Mouse (Mus musculus) adipose tissue, adult 10 weeks (tissue): ENCODE measurements around the gene Tor1b. TPM values are rescaled to one million over a fixed set of nuclear protein-coding genes. Genes with fewer than 3 reads are reported as not detected.

ENCODE experiments used
- polyA plus RNA-seq: library from polyadenylated mRNA; stranded (reverse); fragments of 350-450 nt; fragmentation: Illumina TruSeq; extraction: RNeasy Lipid Tissue Mini Kit (QIAGEN cat#74804); gene quantifications from one replicate; pipeline ENCODE4 v1.2.3, GENCODE M21; 2014; ENCODE audit warnings: low read depth, low replicate concordance

Gene Tor1b
- 33.6 TPM for polyA plus RNA-seq

DNA sequence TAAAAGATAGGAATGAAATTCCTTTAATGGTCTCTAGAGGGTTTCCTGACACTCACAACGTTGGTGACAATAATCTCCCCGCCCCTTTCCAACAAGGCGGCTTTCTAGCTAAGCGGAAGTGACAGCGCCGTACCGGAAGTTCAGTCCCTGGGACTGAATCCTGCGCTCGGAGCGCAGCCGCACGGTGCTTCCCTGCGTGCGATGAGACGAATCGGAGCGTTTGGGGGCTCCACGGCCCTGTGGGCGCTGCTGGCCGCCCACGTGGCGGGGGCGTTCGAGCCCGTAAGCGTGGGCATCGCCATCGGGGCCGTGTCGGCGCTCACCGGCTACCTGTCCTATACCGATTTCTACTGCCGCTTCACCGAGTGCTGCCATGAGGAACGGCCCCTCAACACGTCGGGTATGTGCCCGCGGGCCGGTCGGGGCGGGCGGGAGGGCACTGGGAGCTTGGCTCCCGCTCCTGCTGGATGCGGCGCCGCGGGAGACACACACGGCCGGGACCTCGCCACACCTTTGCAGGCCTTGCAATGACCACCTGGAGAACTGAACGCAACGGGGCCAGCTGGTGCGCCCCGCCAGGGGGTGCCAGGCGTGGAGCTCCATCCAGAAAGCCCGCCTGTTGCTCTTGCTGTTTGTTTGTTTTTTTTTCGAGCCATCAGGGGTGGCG lies at the start of gene Tor1b:
Tor1b (plus strand) TSS at position 136 of the 667 bp plus-strand sequence.

DNA sequence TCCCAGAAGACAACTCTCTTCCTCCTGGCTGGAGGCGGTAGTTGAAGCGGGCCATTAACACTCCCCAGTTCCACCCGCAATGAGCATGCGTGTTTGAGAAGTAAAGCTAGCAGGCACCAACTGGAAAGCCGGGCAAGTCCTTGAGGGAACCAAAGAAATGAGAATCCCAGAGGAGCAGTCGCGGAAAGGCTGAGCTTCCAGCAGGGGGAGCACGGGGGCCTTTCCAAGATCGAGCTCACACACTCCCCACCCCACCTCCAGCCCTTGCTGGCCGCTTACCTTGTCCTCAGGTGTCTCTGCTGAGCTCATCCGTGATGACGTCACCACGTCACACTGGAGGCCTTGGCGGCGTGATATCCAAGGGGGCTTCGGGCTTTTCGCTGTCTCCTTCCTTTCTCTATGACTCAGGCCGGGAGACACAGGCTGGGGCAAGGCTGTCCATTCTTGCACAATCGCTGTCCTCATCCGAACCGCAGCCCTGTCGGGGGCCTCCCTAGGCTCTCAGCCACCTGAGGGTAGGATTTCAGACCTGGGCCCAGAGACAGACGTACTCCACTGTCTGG lies 23.2 kb upstream of the Tor1b start, which contains the start of gene Ptges:
Ptges (minus strand) TSS at position 381 of the 563 bp plus-strand sequence.

DNA sequence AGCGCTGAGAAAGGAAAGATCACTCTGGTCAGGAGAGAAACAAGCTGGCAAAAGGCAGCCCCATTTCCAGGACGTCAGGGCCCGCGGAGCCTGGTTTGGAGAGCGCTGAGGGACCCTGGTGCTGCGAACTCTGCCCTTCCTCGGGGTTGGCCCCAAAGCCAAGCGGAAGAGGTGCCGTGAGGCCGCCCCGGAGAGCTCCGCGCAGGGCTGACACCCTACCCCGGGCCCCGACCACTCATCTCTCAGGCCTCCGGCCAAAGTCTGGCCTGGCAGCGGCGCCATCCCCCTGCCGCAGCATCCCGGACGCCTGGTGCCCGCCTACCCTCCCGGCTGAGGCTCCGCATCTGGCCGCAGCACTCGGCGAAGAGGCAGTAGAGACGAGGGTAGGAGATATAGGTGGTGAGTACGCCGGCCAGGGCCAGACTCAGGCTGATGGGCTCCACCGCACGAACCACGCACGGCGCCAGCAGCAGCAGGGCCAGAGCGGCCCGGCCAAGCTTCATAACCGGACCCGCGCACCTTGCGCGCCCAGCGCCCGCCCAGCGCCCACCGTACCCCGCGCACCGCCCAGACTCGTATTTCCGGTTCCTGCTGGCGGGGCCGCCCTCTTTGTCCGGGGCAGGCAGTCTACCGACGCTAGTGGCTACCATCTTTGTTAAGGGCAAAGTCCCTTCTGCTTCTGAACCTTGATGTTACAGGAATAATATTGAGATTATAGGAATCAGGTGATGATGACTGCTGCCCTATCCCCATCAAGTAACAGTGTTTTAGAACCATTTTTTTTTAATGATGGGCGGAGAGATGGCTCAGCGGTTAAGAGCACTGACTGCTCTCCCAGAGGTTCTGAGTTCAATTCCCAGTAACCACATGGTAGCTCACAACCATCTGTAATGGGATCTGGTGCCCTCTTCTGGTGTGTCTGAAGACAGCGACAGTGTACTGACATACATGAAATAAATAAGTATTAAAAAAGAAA lies 14.9 kb downstream of the Tor1b start, which contains the start of gene Tor1a:
Tor1a (minus strand) TSS at position 582 of the 976 bp plus-strand sequence.

GRCm38 (mm10) chr2:30981790-30982513 lies 29.2 kb downstream of the Tor1b start, which contains the start of the genes BC005624 and Usp20:
TSS of gene BC005624 (minus strand) at chr2:30982201.
TSS of gene Usp20 (plus strand) at chr2:30982279.

Other genes starting within 250 kb of the Tor1b start
- 20.4 TPM for gene 1700001O22Rik, start 149.3 kb upstream of the Tor1b start, polyA plus RNA-seq
- 21.6 TPM for gene Ntmt1, start 145.1 kb upstream of the Tor1b start, polyA plus RNA-seq
- 21.4 TPM for gene Asb6, start 122.6 kb upstream of the Tor1b start, polyA plus RNA-seq
- gene Prrx2, start 118.0 kb upstream of the Tor1b start, polyA plus RNA-seq = 3.7 TPM
- 62.7 TPM for gene Ptges, start 23.1 kb upstream of the Tor1b start, polyA plus RNA-seq
- gene Tor1a, start 15.0 kb downstream of the Tor1b start, polyA plus RNA-seq = 37.4 TPM
- 48.0 TPM for gene BC005624, start 29.2 kb downstream of the Tor1b start, polyA plus RNA-seq
- 34.8 TPM for gene Usp20, start 29.3 kb downstream of the Tor1b start, polyA plus RNA-seq
- gene Fnbp1, start 189.0 kb downstream of the Tor1b start, polyA plus RNA-seq = 43.5 TPM
- gene Gpr107, start 199.4 kb downstream of the Tor1b start, polyA plus RNA-seq = 29.4 TPM